Mouse (Mus musculus) 3134 (cell line): ENCODE results near the gene Agap1.

Experiments
- DNase-seq: peaks from one replicate; pipeline ENCODE4 v3.0.0-alpha.2; 2011; ENCODE audit warnings: low spot score; ENCODE audit not compliant: insufficient read length; ENCODE audit errors: extremely low read depth

The Agap1 gene

DNA sequence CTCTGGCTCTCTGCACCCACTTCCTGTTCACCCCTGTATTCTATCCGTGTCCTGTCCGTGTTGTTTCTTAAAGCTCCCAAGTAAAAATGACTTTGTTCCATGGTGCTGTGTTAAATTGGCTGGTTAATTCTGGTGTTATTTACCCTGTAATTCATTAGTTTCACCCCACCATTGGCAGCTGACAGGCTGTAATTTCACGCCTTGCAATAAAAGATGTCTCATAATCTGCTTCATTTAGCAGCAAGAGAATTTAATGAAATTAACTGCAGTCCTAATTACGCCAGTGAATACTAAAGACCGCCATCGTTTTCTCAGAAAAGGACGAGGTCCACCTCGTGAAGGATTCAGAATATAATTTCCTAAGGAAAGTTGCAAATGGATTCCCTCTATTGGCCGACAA is 245.6 kb downstream of the Agap1 start:
- no peak for DNase-seq

DNA sequence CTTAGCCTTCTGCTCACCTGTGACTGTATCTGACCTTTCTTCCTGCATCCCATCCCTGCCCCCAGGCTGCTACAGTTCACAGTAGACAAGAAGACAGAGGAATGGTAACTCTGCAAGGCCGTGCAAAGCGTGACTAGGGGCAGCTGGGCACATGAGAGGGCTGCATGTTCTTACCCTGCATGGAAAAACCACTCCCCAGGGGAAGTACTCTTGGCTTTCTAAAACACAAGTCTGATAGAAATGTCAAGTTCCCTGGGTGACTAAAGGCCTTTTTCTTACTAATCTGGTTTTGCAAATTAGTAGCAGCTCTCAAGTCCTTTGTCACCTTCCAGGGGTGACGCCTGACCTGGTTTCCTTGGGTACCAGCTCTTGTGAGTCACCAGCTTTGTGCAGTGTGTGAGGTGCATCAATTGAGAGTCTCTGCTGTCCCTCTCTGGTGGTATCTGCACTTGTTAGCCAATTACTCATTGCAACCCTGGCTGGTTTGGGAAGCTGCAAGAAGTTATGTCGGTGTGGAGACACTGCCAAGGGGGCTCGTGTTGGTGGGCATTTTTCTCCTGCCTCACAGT is 246.6 kb downstream of the Agap1 start:
- DNase-seq = no peak

DNA sequence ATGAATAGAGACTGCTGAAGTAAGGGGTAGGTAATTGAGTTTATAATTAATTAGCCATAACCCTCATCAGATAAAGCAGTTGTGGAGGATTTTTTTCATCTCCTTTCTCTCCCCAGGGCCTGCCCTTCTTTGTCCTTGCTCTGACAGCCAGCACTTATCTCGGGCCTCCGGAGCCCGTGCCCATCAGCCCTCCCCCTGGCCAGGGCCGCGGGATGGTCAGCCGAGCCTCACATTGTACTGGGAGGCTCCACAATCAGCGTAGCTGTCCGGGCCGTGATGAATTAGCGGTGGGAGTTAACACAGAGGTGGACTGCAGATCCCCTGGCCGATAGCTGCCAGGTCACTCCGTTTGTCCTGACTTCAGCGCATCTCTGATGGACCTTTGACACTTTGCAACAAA is 248.7 kb downstream of the Agap1 start:
- DNase-seq = no peak

DNA sequence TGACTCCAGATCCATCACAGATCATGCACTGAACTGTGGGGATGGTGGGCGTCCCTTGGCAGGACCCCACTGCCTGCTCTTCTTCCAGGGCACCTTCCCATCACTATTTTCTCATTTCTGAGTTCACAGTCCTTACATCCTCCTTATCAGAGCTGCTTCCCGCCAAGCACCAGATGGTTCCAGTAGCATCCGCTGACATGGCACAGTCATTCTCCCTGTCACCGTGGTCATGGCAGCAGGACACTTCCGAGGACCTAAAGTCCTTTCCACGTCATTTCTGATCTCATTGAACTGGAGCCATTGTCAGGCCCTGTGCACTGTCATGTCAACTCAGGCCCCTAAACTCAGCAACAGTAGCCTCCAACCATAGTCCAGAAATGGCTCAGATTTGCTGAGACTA is 251.1 kb downstream of the Agap1 start:
- no peak for DNase-seq

DNA sequence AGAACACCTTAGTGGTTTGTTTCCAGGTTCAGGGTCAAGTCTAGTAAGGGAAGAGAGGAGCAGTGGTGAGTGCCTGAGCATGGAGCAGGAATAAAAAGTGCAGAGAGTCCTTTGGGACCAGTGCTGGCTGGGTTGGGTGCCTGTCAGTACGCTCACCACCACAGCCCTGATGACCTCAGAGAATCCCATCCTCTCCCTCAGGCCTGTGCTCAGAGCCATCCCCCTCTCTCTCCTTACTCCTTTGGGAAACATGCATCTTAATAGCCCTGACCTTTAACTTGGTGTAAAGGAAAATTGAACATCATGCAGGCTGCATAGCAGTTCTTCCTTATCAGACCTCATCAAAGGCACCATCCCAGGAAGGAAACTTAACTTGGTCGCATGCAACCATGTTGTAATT is 252.3 kb downstream of the Agap1 start:
- no peak for DNase-seq

DNA sequence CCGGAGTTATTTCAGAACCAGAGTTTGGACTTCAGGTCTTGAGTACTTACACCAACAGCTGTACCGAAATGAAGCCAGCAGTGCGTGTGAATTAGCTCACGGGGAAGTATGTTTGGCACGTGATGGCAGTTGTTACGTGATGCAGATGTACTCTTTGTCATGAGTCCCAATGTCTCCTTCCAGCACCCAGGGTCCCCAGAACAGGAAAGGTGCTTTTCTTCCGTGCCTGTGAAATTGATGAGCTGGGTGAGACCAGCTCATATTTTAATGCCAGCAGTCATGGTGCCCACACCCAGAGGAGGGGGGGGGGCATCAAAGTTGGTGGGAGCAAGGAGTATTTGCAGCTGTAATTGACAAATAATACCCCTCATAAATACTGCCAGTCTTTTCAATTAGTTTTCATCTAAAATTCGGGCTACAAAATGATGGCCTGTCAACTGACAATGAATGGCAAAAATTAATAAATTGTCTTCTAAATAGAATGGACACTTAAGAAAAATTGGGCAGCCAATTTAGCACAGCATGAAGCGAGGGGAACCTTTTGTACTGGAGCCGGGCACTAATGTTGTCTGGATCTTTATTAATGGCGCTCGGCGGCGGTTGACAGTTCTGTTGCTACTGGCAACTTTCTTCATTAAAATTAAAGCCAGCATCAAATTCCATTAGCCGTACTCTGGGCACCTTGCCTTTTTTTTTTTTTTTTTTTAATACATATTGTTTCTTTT is 253.3 kb downstream of the Agap1 start:
- DNase-seq = no peak

DNA sequence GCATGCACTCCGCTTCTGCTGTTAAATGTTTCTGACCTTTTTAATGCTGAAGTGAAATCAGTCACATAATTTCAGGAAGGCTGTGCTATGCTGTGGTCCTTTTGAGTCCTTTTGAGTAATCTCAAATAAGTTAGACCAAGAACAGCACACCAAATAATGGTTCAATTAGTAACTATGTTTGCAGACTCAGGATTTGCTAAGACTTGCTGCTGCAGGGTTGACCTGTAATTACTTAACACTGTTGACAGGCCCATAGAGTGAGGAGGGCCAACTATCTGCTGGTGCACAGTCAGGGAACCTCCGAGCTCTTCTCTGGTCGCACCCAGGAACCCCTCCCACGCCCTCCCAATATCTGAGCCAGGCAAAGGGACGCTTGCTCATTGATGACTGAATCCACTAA is 255.2 kb downstream of the Agap1 start:
- DNase-seq = no peak

DNA sequence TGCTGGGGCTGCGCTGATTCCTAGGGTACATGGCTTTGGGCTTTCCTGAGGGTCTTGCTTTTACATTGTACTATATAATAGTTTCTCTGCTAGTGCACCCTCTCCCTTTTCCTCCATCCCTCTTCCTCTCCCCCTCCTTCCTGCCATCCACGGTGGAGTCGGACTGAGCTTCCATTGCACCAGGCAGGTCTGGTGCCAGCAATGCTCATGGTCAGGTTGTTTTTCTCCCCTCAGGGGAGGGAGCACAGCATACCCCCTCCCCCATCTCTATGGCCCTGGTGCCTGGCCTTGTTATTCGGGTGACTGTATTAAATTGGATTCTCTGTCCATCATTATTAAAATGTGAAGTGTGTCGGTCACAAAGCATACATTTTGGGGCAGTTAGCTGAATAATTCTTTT is 259.1 kb downstream of the Agap1 start:
- no peak for DNase-seq

DNA sequence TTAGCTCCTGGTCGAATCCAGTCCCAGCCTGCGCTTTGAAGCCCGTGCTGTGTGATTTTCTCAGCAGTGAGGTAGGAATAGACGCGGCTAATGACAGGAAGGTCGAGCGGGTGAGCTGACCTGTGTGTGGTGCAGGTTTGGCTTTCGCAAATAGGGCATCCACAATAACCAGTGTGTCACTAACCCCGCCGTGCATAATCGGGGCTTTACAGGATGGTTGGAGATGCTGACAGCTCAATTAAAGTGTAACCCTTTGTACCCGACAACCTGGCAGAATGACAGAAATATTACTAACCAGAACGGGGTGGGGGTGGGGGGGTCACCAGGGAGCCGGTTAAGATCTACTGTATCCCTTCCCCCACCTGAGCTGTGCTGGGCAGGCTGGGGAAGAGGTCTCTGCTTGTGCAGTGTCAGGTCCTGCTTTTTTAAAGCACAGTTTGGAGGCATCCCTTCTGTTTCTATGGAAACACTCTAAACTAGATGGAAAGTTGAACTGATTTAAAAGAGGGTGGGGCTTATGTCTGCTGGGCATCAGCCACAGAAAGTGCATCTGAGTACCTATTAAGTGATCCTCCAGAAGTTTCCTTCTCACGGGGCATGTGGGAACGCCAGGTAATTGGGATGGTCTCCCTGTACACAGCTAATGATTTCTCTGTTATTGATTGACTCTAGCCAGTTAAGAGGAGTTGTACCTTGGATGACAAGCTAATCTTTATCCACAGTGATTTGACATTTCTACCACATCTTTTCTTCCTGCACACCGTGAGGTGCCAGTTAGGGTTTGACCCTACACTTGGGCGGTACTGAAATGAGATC is 259.8 kb downstream of the Agap1 start:
- no peak for DNase-seq

DNA sequence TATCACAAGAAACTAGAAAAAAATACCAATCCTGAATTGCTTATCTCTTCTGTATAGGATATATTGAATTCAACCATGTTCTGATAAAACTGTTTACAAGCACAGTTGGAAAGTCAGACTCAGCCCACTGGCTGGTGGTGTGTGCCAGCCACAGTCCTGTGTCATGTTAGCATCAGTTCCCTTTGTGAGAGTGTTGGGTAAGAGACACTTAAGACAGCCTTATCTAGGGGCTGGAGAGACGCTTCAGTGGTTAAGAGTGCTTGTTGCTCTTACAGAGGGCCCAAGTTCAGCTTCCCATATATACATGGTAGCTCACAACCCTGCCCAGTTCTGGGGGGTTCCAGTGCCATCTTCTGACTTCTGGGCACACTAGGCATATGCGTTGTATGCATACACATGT is 261.6 kb downstream of the Agap1 start:
- DNase-seq = no peak

DNA sequence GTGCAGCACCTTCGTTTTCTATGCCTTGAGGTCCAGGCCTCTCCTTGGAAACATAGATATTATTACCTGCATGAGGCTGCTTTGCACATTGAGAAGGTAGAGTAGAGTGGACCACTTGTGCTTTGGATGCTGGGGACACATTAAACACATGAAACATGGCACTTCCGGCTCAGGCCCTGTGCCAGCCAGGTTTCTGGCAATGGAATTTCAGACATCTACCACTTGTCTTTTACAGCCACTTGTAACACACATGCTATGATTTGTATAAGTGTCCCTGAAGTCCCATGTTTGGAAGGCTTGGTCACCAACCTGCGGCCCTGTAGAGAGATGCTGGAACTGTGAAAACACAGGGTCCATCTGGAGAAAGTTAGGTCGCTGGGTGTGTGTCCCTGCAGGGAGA is 262.5 kb downstream of the Agap1 start:
- DNase-seq = no peak

DNA sequence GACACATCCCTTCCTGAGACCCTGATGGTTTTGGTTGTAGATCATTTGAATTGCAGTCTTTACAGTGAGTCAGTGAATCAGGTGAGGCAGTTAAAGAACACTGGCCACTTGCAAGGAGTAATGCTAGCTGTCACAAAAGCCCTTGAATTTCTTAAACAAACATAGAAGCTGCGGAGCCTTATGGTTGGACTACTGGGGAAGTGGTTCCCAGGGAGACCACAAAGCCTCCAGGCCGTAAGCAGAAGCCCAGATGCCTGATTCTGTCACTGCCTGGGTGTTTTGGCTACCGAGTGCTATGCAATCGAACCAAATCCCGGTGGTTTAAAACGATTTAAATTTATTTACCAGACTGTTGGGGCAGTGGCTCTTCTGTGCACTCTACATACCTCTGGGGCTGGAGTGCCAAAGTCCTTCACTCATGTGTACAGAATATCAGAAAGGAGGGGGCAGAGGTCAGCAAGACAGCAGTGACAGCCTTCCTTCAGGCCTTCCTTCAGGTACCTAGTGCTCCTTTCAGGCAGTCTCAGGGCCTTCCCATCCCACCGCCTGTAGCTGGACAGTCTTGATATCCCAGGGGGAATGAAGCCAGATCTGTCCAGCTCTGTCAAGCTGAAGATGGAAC is 264.3 kb downstream of the Agap1 start:
- no peak for DNase-seq

DNA sequence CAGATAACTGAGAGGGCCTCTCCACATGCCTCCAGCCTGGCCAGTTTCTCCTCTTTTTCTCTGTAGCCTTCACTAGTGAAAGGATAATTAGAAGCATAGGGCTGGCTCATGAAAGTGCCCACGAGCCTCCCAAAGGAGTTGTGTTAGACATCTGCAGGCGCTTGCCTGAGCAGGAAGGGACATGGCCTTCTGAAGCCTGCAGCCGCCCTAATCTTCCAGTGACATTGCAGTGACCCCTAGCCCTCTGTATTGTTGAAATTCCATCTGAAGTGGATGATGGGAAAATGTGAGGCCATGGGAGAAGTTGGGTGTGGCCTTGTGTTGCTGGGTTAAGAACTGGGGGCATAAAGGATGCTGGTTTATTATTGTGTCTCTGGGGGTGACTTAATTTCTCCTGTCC is 269.5 kb downstream of the Agap1 start:
- DNase-seq = no peak

DNA sequence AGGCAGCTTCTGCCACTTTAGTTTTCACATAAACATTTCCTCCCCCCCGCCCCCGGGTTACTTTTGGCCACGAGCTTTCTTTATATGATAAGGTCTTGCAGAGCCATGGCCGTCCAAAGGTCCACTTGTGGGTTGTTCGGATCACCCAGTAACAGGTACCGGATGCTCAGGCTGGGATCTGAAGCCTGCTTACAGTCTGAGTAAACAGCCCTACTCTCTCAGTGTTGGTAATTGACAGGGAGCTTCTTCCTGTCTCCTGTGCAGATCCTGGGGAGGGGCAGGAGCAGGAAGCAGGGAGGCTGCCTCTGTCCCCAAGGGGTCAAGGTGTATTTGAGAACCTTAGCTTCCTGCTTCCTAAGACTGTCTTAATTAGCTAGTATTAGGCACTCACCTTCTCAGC is 269.9 kb downstream of the Agap1 start:
- no peak for DNase-seq

DNA sequence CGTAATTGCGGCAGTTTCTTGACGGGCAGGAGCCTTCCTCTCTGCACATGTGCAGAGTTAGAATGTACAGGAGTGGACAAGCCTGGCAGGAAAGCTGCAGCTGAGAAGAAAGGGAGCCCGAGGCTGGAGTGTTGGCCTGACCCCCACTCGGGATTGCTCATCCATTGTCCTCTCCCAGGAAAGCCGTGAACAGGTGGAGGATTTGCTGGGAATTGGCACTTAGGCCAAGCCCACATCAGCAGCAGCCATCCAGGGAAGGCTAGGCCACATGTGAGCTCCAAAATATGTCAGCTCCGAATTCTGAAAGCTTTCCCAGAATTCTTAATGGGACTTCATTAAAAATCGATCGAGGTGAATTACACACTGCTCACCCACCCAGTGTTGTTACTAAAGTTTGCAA is 270.4 kb downstream of the Agap1 start:
- DNase-seq = no peak

DNA sequence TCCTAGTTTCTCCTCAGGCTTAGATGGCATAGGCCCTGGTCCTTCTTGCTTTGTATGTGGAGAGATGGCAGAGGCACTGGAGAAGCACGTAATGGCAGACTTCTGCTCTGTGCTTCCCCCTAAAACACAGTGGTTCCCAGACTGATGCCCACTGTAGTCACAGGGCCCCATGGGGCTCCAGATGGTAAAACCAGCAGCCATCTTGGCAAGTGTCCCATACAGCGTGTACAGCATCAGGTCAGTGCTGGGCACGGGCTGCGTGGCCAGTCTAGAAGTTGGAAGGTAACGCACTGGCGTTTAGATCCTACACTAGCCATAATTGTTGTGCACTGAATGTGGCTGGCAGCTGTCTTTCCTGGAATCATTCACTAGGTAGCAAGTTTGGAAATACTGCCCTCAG is 273.9 kb downstream of the Agap1 start:
- DNase-seq = no peak

DNA sequence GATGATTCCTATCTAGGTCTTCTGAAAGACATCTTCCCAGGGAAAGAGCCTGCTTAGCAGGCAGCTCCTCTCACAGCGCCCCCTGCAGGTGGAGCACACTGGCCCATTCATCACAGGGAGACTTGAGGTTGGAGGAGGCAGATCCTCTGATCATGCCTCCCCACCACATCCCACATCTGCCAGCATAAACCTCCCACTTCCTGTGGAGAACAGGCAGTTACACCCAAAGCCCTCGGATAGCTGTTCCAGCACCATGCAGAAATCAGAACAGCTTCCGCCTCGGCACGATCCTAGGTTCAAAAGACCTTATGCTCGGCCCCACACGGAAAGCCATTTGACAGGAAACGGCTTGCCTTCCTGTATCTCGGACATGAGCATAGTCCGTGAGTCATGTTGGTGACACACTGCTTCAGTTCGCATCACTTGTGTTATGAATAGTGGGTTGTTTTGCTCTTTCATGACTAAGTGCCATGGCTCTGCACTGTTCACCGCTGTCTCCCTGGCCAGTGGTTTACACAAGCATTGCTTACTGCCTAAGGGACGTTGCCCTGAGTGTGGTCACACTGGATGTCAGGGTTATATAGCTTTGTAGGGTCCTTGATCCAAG is 276.1 kb downstream of the Agap1 start:
- peak; percentile 66 for DNase-seq

DNA sequence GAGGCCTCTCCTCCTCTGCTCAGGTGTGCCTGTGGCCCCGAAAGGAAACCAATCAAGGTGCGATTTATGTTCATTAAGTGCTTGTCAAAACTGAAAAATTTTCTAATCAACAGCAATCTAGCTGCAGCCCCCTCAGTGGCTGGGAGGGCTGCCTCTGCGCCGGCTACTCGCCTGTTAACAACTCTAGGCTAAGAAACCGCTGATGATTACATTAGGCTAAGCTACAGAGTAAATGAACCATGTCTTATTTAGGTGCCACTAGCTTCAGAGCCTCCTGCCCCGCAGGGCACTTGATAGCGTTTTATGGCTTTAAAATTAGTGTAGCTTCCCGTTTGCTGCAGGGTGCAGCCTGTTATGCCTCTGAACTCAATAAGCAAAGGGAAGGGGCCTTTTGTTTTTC is 279.8 kb downstream of the Agap1 start:
- DNase-seq = no peak

DNA sequence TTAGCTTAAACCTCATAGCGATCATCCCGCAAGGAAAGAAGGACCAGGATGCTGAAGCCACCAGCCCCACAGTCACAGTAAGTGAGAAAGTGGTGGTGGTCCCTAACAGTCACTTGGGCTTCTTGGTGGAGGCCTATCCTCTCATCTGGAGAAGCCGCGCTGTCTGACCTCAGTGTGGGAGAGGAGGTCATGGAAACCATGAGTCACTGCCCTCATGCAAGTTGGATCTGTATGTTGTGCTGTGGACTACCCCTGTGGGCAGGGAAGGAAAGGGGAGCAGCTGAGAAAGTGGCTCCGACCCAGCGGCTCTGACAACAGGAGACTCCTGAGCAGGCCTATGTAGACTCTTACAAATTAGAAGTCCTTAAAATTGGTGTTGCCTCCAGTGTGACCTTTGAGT is 280.5 kb downstream of the Agap1 start:
- no peak for DNase-seq

DNA sequence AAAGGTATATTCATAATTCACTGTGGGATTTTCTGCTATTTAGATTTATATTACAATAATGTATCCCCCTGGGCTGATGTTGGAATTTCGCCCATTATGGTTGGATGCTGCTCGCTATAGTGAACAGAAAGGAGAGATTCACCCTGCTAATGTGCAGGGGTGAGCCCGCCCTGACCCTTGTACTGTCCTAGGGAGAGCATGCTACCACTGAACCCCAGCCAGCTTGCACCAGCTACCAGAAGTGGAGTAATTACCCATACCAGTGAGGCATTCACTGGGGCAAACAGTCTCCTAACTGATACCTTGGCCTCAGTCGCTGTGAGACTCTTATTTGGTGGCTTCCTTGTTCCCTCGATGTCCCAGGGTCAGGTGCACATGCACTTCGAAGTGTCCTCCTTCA is 281.4 kb downstream of the Agap1 start:
- no peak for DNase-seq

DNA sequence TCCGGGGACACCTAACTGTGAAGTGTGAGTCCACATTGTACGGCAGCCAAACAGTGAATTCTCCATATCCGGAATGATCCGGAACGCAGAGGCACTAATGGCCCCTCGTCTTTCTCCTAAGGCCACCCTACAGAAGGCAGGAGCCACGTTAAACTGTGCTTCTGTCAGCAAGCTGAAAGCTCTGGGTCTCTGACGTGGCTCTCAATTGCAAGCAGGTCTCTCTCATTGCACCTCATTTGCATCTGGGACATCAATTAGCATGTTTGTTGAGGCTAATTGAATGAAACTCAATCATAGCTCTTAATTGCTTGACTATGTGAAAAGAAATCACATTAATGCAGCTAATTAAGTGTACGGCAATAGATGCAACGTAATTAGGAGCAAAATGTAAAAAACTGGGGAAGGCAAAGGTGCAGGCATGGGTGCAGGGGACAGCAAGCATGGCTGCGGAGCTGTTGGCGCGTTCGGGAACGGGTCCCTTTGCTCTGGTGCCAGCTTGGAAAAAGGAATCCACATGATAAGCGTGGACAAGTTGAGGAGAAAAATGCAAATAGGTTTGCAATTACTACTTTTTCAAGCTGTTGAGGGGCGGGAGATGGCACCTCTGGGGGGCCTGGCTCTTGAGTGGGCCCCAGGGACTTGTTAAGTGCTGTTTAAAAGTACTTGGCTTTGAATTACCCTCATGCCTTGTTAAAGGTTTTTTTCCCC is 284.6 kb downstream of the Agap1 start:
- no peak for DNase-seq
